In the genomic region with DNA sequence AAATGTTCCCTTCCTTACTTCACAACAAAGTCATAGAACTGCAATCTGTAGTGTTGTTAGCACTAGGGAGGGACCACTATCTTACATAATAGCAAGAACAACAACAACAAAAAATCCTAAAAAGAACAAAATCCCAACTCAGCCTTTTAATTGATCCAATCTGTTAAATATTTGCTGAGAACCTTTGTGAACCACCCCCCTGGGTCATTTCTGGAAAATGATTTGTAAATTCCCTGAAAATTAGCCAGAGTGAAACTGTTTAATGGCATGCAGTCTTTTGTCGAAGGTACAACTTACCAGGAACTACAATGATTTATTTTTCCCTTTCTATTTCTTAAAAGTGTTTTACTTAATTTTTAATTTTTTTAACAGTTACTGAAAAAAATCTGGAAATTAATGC, we compare ENCODE assay signal across 46 mouse cellular contexts. TPM values are rescaled to one million over a fixed set of nuclear protein-coding genes. Genes with fewer than 3 reads are reported as not detected.
"Had no signal": no experiment of that assay in that cellular context is flagged by ENCODE, and none has a peak within 500 bp of the region (broad histone marks: within the 10 kb centered on the region; RNA-seq: fewer than 3 reads in every experiment).

A gene (minus strand): TSS at position 97 of the 400 bp plus-strand sequence.

- DNase-seq: left cerebral cortex, postnatal 4 days; liver; liver, embryonic 13.5 days; liver, postnatal 0 days; lung, adult 18-20 months; lung, adult 2 months; lung, embryonic 14.5 days; lung, postnatal 10 days; lung, postnatal 14 days; lung, postnatal 36 days; lung, postnatal 4 days; midbrain, embryonic 14.5 days had no signal

- H3K4me2 ChIP-seq: limb, embryonic 12.5 days; limb, embryonic 13.5 days; limb, embryonic 15.5 days; liver, embryonic 12.5 days; liver, embryonic 13.5 days; liver, embryonic 15.5 days; lung, embryonic 14.5 days; lung, embryonic 15.5 days; midbrain, embryonic 11.5 days; midbrain, embryonic 12.5 days; midbrain, embryonic 13.5 days; midbrain, embryonic 15.5 days; neural tube, embryonic 12.5 days; neural tube, embryonic 13.5 days had no signal

- ATAC-seq: liver, embryonic 12.5 days; liver, postnatal 0 days; lung, postnatal 0 days; midbrain, embryonic 13.5 days; midbrain, embryonic 15.5 days; midbrain, embryonic 16.5 days had no signal

- H3K9me3 ChIP-seq: limb, embryonic 10.5 days; limb, embryonic 13.5 days; limb, embryonic 15.5 days; liver, embryonic 13.5 days; liver, embryonic 15.5 days; lung, embryonic 15.5 days; megakaryocyte, embryonic 14.5 days had no signal

- H3K9ac ChIP-seq: limb, embryonic 12.5 days; limb, embryonic 13.5 days; limb, embryonic 15.5 days; liver, embryonic 12.5 days; liver, embryonic 13.5 days; liver, embryonic 14.5 days; liver, embryonic 15.5 days; liver, postnatal 0 days; lung, embryonic 14.5 days; lung, embryonic 15.5 days; midbrain, embryonic 12.5 days; midbrain, embryonic 13.5 days; midbrain, embryonic 15.5 days; neural tube, embryonic 12.5 days; neural tube, embryonic 13.5 days had no signal

- H3K36me3 ChIP-seq: limb, embryonic 10.5 days; limb, embryonic 12.5 days; limb, embryonic 13.5 days; limb, embryonic 15.5 days; liver, embryonic 12.5 days; liver, embryonic 13.5 days; liver, embryonic 15.5 days; lung, embryonic 15.5 days; midbrain, embryonic 10.5 days; midbrain, embryonic 12.5 days; midbrain, embryonic 13.5 days; midbrain, embryonic 15.5 days; neural tube, embryonic 12.5 days; neural tube, embryonic 13.5 days had no signal

- H3K27ac ChIP-seq: limb, embryonic 10.5 days; limb, embryonic 12.5 days; limb, embryonic 13.5 days; limb, embryonic 15.5 days; liver, embryonic 12.5 days; liver, embryonic 13.5 days; liver, embryonic 14.5 days; liver, embryonic 15.5 days; lung, embryonic 15.5 days; macrophage; midbrain, embryonic 10.5 days; midbrain, embryonic 12.5 days; midbrain, embryonic 13.5 days; midbrain, embryonic 15.5 days; neural tube, embryonic 12.5 days; neural tube, embryonic 13.5 days had no signal

- H3K27me3 ChIP-seq: limb, embryonic 12.5 days; limb, embryonic 13.5 days; limb, embryonic 15.5 days; liver, embryonic 12.5 days; liver, embryonic 13.5 days; liver, embryonic 15.5 days; lung, embryonic 15.5 days; megakaryocyte, embryonic 14.5 days; midbrain, embryonic 12.5 days; midbrain, embryonic 13.5 days; midbrain, embryonic 15.5 days; neural tube, embryonic 12.5 days; neural tube, embryonic 13.5 days had no signal

- H3K4me3 ChIP-seq: limb, embryonic 10.5 days; limb, embryonic 12.5 days; limb, embryonic 13.5 days; limb, embryonic 15.5 days; liver, embryonic 12.5 days; liver, embryonic 13.5 days; liver, embryonic 15.5 days; lung, embryonic 15.5 days; megakaryocyte, embryonic 14.5 days; midbrain, embryonic 10.5 days; midbrain, embryonic 12.5 days; midbrain, embryonic 13.5 days; midbrain, embryonic 15.5 days; myocyte; neural tube, embryonic 12.5 days; neural tube, embryonic 13.5 days had no signal

- H3K4me1 ChIP-seq: limb, embryonic 10.5 days; limb, embryonic 12.5 days; limb, embryonic 13.5 days; limb, embryonic 15.5 days; liver, embryonic 12.5 days; liver, embryonic 13.5 days; liver, embryonic 15.5 days; lung, embryonic 15.5 days; megakaryocyte, embryonic 14.5 days; midbrain, embryonic 10.5 days; midbrain, embryonic 12.5 days; midbrain, embryonic 13.5 days; midbrain, embryonic 15.5 days; neural tube, embryonic 12.5 days; neural tube, embryonic 13.5 days had no signal

RNA-seq across cellular contexts. Expression of the gene that starts here (rescaled TPM):
- total RNA-seq: left cerebral cortex, postnatal 10 days; left cerebral cortex, postnatal 14 days; left cerebral cortex, postnatal 25 days; left cerebral cortex, postnatal 36 days; left cerebral cortex, postnatal 4 days; megakaryocyte progenitor cell, adult 5-6 weeks; megakaryocyte, adult 5-6 weeks; megakaryocyte-erythroid progenitor cell, adult 5-6 weeks; midbrain, postnatal 0 days; monocyte, adult 5-6 weeks had no signal
- polyA plus RNA-seq: limb, embryonic 10.5 days; limb, embryonic 11.5 days; limb, embryonic 12.5 days; limb, embryonic 13.5 days; limb, embryonic 14.5 days; limb, embryonic 15.5 days; liver, embryonic 12.5 days; liver, embryonic 13.5 days; liver, embryonic 14.5 days; liver, embryonic 15.5 days; liver, embryonic 16.5 days; lung, adult 2 months; lung, embryonic 14.5 days; lung, embryonic 15.5 days; lung, embryonic 16.5 days; lung, postnatal 0 days; macrophage; midbrain, embryonic 10.5 days; midbrain, embryonic 11.5 days; midbrain, embryonic 12.5 days; midbrain, embryonic 13.5 days; midbrain, embryonic 14.5 days; midbrain, embryonic 15.5 days; midbrain, embryonic 16.5 days; midbrain, postnatal 0 days; myocyte; neural tube, embryonic 11.5 days; neural tube, embryonic 12.5 days; neural tube, embryonic 13.5 days had no signal
